Mouse (Mus musculus) midbrain, embryonic 12.5 days (tissue): ENCODE data around the gene Pxn. TPM values are rescaled to one million over a fixed set of nuclear protein-coding genes. Genes with fewer than 3 reads are reported as not detected.
A peak's percentile ranks its signal among the peaks of the same experiment; 100 is the strongest.

Experiments
- ATAC-seq: fragments of 200-750 bp; cut with Nextera tagmentation; 2 replicates; pipeline ENCODE4 v1.8.0; 2017; ENCODE audit warnings: low read depth, moderate TSS enrichment, moderate library complexity; ENCODE audit not compliant: low FRiP score
- H3K27ac ChIP-seq: fragments of 300-500 bp; sonication (generic); replicated peaks from 2 replicates; pipeline ENCODE4 v1.5.1; 2016; ENCODE audit warnings: mild to moderate bottlenecking
- H3K27me3 ChIP-seq: fragments of 300-500 bp; sonication (generic); 2 replicates; pipeline ENCODE4 v1.6.1; 2016; ENCODE audit warnings: mild to moderate bottlenecking
- H3K36me3 ChIP-seq: fragments of 300-500 bp; sonication (generic); 2 replicates; pipeline ENCODE4 v1.6.1; 2016
- H3K4me1 ChIP-seq: fragments of 300-500 bp; sonication (generic); 2 replicates; pipeline ENCODE4 v1.6.1; 2016
- H3K4me2 ChIP-seq: fragments of 300-500 bp; sonication (generic); replicated peaks from 2 replicates; pipeline ENCODE4 v1.6.1; 2016; ENCODE audit warnings: mild to moderate bottlenecking, moderate library complexity
- H3K4me3 ChIP-seq: fragments of 300-500 bp; sonication (generic); 2 replicates; pipeline ENCODE4 v1.5.1; 2016; ENCODE audit warnings: mild to moderate bottlenecking
- H3K9ac ChIP-seq: fragments of 300-500 bp; sonication (generic); replicated peaks from 2 replicates; pipeline ENCODE4 v1.6.1; 2016; ENCODE audit warnings: mild to moderate bottlenecking, moderate library complexity
- H3K9me3 ChIP-seq: fragments of 300-500 bp; sonication (generic); 2 replicates; pipeline ENCODE4 v1.6.1; 2016; ENCODE audit warnings: mild to moderate bottlenecking
- WGBS: fragments of 180-500 bp; shearing (Covaris S2); methylation state at CpG from one replicate; pipeline ENCODE4 v1.1.7; 2016; 5-methylcytosine and 5-hydroxymethylcytosine counted together
- polyA plus RNA-seq: library from polyadenylated mRNA; unstranded; fragments of >200 nt; fragmentation: Nextera tagmentation; extraction: Ambion mirVana; gene quantifications from 2 replicates; pipeline ENCODE4 v1.2.1, GENCODE M21; 2016

Gene Pxn
- polyA plus RNA-seq, 1 experiment from 2014 or later, result 27.2 TPM

- H3K9ac ChIP-seq, result no peak overlapping the region
Observed at GRCm38 (mm10) chr5:115479561-115479960, 26.9 kb upstream of the Pxn start.

GRCm38 (mm10) chr5:115480101-115480500 lies 26.4 kb upstream of the Pxn start:
- H3K36me3 ChIP-seq, result no peaks in the 10 kb centered on the region; the same call in 1 of the 2 replicates
- peaks cover 36% of the 10 kb centered on the region for H3K27me3 ChIP-seq
- no peak overlapping the region for H3K9ac ChIP-seq
- peaks cover 28% of the 10 kb centered on the region for H3K4me1 ChIP-seq
- WGBS, result 12% methylated on average over 27 of the region's 27 CpGs
- H3K27ac ChIP-seq, result no peak overlapping the region
- 0 out of 2 replicates have a peak overlapping the region, but pooled peaks have one; percentile 7 for H3K4me3 ChIP-seq
- peak overlapping the region; percentile 32 for H3K4me2 ChIP-seq
- ATAC-seq, result no peak
- H3K9me3 ChIP-seq, result no peaks in the 10 kb centered on the region

More at GRCm38 (mm10) chr5:115479561-115479960, 26.9 kb upstream of the Pxn start:
- Histone ChIP-seq H3K4me2 (peak overlapping the region; percentile 32; the same call in 1 of the 2 replicates), H3K4me1 (peaks cover 24% of the 10 kb centered on the region), H3K36me3 (no peaks in the 10 kb centered on the region; the same call in 1 of the 2 replicates), H3K27ac (no peak overlapping the region), H3K27me3 (peaks cover 36% of the 10 kb centered on the region), H3K9me3 (no peaks in the 10 kb centered on the region), H3K4me3 (no peak overlapping the region)
- no peak for ATAC-seq
- 34% methylated on average over 15 of the region's 15 CpGs for WGBS

- H3K4me2 ChIP-seq, result peak overlapping the region; percentile 38
- WGBS, result 19% methylated on average over 38 of the region's 38 CpGs
- peaks cover 16% of the 10 kb centered on the region for H3K4me1 ChIP-seq
- no peak for ATAC-seq
- peak overlapping the region; percentile 29; the same call in 1 of the 2 replicates for H3K9ac ChIP-seq
- H3K27me3 ChIP-seq, result peaks cover 41% of the 10 kb centered on the region
- H3K27ac ChIP-seq, result no peak overlapping the region
- H3K9me3 ChIP-seq, result no peaks in the 10 kb centered on the region
- H3K36me3 ChIP-seq, result no peaks in the 10 kb centered on the region; the same call in 1 of the 2 replicates
- H3K4me3 ChIP-seq, result peak overlapping the region; percentile 15
Observed at GRCm38 (mm10) chr5:115482390-115483265, 23.8 kb upstream of the Pxn start.

GRCm38 (mm10) chr5:115483385-115483784 lies 23.1 kb upstream of the Pxn start:
- Histone ChIP-seq H3K9ac (no peak overlapping the region), H3K27ac (no peak overlapping the region), H3K4me2 (peak overlapping the region; percentile 38), H3K4me1 (peaks cover 17% of the 10 kb centered on the region), H3K9me3 (no peaks in the 10 kb centered on the region), H3K4me3 (no peak overlapping the region), H3K27me3 (peaks cover 41% of the 10 kb centered on the region), H3K36me3 (no peaks in the 10 kb centered on the region)
- WGBS, result 34% methylated on average over 6 of the region's 6 CpGs
- ATAC-seq, result no peak

GRCm38 (mm10) chr5:115483947-115484920 lies 22.2 kb upstream of the Pxn start, which contains the start of gene Sirt4:
Gene Sirt4, minus strand, starts transcription at chr5:115484725.
- peaks cover 22% of the 10 kb centered on the region for H3K4me1 ChIP-seq
- H3K4me3 ChIP-seq, result peak within 1 kb of the TSS; percentile 46
- peaks cover 41% of the 10 kb centered on the region for H3K27me3 ChIP-seq
- H3K9ac ChIP-seq, result peak within 1 kb of the TSS; percentile 62
- H3K4me2 ChIP-seq, result peak within 1 kb of the TSS; percentile 66
- WGBS, result 8% methylated on average over 30 of the region's 30 CpGs
- ATAC-seq, result peak; percentile 86
- H3K27ac ChIP-seq, result peak within 1 kb of the TSS; percentile 78
- no peaks in the 10 kb centered on the region for H3K9me3 ChIP-seq
- no peaks in the 10 kb centered on the region for H3K36me3 ChIP-seq

GRCm38 (mm10) chr5:115484996-115485395 lies 21.5 kb upstream of the Pxn start:
- Histone ChIP-seq H3K4me3 (peak overlapping the region; percentile 46), H3K27me3 (peaks cover 34% of the 10 kb centered on the region), H3K4me2 (peak overlapping the region; percentile 66; the same call in 1 of the 2 replicates), H3K9me3 (no peaks in the 10 kb centered on the region), H3K36me3 (no peaks in the 10 kb centered on the region), H3K9ac (no peak overlapping the region), H3K27ac (no peak overlapping the region), H3K4me1 (peaks cover 22% of the 10 kb centered on the region)
- 70% methylated on average over 5 of the region's 5 CpGs for WGBS
- ATAC-seq, result no peak

GRCm38 (mm10) chr5:115485489-115486205 lies 20.8 kb upstream of the Pxn start:
- no peak for ATAC-seq
- H3K4me3 ChIP-seq, result no peak overlapping the region
- no peaks in the 10 kb centered on the region for H3K9me3 ChIP-seq
- peaks cover 28% of the 10 kb centered on the region for H3K27me3 ChIP-seq
- H3K36me3 ChIP-seq, result no peaks in the 10 kb centered on the region
- no peak overlapping the region for H3K27ac ChIP-seq
- 87% methylated on average over 18 of the region's 18 CpGs for WGBS
- H3K4me1 ChIP-seq, result peaks cover 24% of the 10 kb centered on the region
- no peak overlapping the region for H3K9ac ChIP-seq
- H3K4me2 ChIP-seq, result no peak overlapping the region

- H3K27ac ChIP-seq, result no peak overlapping the region
- H3K4me3 ChIP-seq, result no peak overlapping the region
- ATAC-seq, result no peak
- no peak overlapping the region for H3K4me2 ChIP-seq
- peaks cover 20% of the 10 kb centered on the region for H3K27me3 ChIP-seq
- H3K9ac ChIP-seq, result no peak overlapping the region
- no peaks in the 10 kb centered on the region for H3K36me3 ChIP-seq
- H3K4me1 ChIP-seq, result peaks cover 32% of the 10 kb centered on the region
- H3K9me3 ChIP-seq, result no peaks in the 10 kb centered on the region
- WGBS, result 65% methylated on average over 4 of the region's 4 CpGs
Observed at GRCm38 (mm10) chr5:115486726-115487125, 19.8 kb upstream of the Pxn start.

- Histone ChIP-seq H3K4me2 (no peak overlapping the region), H3K27me3 (peaks cover 17% of the 10 kb centered on the region), H3K4me1 (peaks cover 38% of the 10 kb centered on the region), H3K36me3 (no peaks in the 10 kb centered on the region), H3K4me3 (no peak overlapping the region), H3K27ac (no peak overlapping the region), H3K9ac (no peak overlapping the region), H3K9me3 (no peaks in the 10 kb centered on the region)
- ATAC-seq, result no peak
- 86% methylated on average over 8 of the region's 8 CpGs for WGBS
Observed at GRCm38 (mm10) chr5:115487353-115487752, 19.1 kb upstream of the Pxn start.

- ATAC-seq, result no peak
- H3K9ac ChIP-seq, result no peak overlapping the region
- no peaks in the 10 kb centered on the region for H3K9me3 ChIP-seq
- peaks cover 31% of the 10 kb centered on the region for H3K4me1 ChIP-seq
- H3K4me2 ChIP-seq, result no peak overlapping the region
- peaks cover 10% of the 10 kb centered on the region for H3K27me3 ChIP-seq
- no peaks in the 10 kb centered on the region for H3K36me3 ChIP-seq
- H3K4me3 ChIP-seq, result no peak overlapping the region
- no peak overlapping the region for H3K27ac ChIP-seq
- 78% methylated on average over 9 of the region's 9 CpGs for WGBS
Observed at GRCm38 (mm10) chr5:115487942-115488580, 18.4 kb upstream of the Pxn start.
